Mouse (Mus musculus) cortical plate, adult 2 months (tissue): Measurements from ENCODE around the gene Cyth1.

ENCODE experiments used
- CTCF ChIP-seq: fragments of 200-500 bp; IDR thresholded peaks from 2 replicates; pipeline ENCODE4 v1.5.1; 2011; ENCODE audit warnings: mild to moderate bottlenecking, control low read depth, low read length; ENCODE audit not compliant: insufficient read depth; ENCODE audit errors: extremely low read depth
- POLR2A ChIP-seq: fragments of 200-500 bp; IDR thresholded peaks from 2 replicates; pipeline ENCODE4 v1.6.1; 2011; ENCODE audit warnings: mild to moderate bottlenecking, low read length, control low read depth; ENCODE audit not compliant: insufficient read depth; ENCODE audit errors: extremely low read depth

DNA sequence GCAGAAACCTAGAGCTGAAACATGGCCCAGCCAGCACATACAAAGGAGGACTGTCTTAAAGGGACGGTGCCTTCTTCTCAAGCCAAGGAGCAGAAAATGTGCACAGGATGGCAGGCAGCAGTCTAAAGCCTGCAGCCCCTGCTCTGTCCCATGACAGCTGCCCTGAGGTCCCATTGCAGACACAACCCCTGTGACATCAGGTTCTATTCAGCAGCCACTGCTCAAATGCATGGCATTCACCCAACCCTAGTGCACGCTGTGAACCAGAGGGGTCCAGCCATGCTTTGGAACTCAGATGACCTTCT is 50.1 kb downstream of the Cyth1 start:
- TF ChIP-seq CTCF (no peak), POLR2A (no peak)
